Mouse (Mus musculus): ENCODE measurements around the gene Dab2ip.
A peak's percentile ranks its signal among the peaks of the same experiment; 100 is the strongest.

Gene Dab2ip

DNA sequence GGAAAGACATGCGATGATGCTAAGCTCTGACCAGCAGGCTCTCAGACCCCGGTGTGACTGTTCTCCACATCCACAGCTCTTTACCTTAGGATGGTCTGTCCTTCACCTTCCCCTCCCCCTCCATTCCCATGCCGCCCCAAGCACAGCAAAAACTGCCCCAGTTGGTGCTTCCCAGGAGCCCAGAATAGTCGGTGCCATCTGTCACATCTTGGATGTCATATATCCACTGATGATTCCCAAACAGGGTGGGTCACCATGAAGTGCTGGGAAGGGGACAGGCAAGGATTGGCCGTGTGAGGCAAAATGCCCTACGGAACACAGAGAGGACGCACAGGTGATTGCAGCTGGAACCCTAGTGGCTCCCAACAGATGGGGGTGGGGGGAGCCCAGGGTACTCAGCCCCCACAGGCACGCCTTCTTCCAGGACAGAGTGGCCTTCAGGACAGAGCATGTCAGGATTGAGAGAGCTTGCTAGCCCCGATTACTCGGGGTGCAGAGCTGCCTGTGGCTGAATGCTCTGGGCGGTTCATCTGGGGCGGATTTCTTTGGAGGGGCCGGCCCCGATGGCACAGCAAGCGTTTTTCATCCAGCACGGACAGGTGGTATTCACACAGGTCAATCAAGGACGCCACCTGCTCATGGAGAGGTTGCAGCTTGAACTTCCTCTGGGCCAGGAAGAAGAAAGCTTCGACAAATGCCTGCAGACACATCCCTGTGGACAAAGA is 193.9 kb downstream of the Dab2ip start:
- no peak for DNase-seq (ENCODE audit: low spot score)

GRCm38 (mm10) chr2:35756467-35756866 is 198.4 kb downstream of the Dab2ip start:
- no peak for DNase-seq (ENCODE audit: low spot score)

DNA sequence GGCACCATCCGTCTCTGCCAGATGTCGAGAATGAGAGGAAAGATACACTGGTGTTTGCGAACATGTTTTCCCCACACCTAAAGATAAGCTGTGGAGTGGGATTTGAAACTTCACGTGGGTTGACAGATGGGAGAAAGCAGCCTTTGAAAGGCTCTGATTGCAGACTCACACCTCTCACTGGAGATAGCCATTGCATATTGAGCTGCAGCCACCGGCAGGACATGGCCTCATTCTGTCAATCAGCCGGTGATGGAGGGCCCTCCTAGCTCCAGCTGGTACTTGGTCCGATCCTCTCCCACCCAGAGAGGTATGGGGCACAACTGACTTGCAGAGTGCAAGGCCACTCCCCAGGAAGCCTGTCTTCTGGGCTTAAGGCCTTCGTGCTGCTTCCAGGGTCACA is 202.3 kb downstream of the Dab2ip start:
- peak; percentile 64 for DNase-seq (ENCODE audit: low spot score)

DNA sequence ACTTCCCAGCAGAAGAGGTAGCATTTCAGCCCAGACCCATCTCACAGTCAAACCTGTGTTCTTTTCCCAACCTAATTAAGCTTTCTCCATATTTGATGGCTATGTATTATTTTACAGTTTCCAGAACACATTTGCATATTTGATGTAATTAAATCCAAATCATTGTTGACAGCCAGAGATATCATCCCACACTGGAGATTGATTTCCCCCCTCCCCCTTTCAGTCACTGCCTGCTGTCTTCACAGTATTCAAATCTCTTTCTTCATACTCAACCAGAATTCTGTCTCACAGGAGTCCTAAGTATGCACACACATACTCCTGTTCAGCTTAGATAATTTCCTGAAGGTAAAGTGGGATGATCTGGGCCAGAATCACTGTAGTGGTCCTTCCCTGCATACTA is 202.8 kb downstream of the Dab2ip start:
- DNase-seq (ENCODE audit: low spot score), result no peak

- no peak for DNase-seq (ENCODE audit: low spot score)
These were observed 203.4 kb downstream of the Dab2ip start for GRCm38 (mm10) chr2:35761458-35761857.

DNA sequence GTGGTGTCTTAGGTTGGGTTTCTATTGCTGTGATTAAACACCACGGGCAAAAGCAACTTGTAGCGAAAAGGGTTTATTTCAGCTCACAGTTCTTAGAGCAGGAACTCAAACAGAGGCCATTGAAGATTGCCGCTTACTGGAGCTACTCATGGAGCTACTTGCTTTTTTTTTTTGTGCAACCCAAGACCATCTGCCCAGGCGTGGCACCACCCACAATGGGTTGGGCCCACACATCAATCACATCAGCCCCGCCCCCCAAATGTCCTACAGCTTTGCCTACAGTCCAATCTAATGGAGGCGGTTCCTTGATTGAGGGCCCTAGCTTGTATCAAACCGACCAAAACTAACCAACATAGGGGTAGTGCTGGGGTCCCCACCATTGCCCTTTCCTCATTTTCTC is 205.8 kb downstream of the Dab2ip start:
- DNase-seq (ENCODE audit: low spot score), result no peak

DNA sequence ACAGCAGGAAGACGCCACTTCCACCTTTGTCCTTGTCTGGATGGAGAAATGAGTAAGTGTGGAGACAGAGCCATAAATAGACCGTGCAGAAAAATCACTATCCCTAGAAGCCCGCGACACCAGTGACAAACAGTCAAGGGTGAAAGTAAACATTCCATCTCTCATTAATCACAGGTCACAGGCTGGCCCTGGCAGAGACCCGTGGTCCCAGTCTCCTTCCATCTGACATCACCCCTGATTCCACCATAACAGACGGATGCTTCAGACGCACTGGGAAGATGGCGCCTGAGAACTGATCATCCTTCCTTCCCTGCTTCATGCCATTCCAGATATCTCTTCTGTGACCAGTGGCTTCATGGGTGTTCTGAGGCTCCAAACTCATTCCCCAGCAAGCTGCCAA is 206.3 kb downstream of the Dab2ip start:
- DNase-seq (ENCODE audit: low spot score), result no peak

- no peak for DNase-seq (ENCODE audit: low spot score)
These were observed 209.9 kb downstream of the Dab2ip start for GRCm38 (mm10) chr2:35767834-35768537.

- no peak for DNase-seq (ENCODE audit: low spot score)
These were observed 210.6 kb downstream of the Dab2ip start for GRCm38 (mm10) chr2:35768538-35769238.

DNA sequence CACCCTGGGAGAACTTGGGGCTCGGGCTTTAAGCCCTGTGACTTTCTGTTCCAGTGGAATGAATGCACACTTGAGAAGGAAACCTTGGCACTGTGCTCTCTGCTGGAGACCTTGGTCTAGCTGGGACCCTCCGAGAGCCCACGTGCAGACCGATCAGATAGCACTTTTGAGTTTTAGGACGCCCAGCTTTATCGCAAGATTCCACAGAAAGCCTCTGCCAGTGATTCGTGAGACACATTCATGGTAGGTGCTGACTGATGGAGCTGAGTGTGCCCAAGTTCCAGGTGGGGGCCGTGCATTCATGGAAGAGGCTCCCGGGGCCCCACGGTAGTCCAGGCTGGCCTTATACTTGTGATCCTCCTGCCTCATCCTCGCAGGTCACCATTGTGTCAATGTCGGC is 211.3 kb downstream of the Dab2ip start:
- no peak for DNase-seq (ENCODE audit: low spot score)

- no peak for DNase-seq (ENCODE audit: low spot score)
These were observed 212.5 kb downstream of the Dab2ip start for GRCm38 (mm10) chr2:35770541-35770940.

GRCm38 (mm10) chr2:35775651-35776055 is 217.6 kb downstream of the Dab2ip start:
- DNase-seq (ENCODE audit: low spot score), result no peak

GRCm38 (mm10) chr2:35776935-35777334 is 218.9 kb downstream of the Dab2ip start:
- no peak for DNase-seq (ENCODE audit: low spot score)

DNA sequence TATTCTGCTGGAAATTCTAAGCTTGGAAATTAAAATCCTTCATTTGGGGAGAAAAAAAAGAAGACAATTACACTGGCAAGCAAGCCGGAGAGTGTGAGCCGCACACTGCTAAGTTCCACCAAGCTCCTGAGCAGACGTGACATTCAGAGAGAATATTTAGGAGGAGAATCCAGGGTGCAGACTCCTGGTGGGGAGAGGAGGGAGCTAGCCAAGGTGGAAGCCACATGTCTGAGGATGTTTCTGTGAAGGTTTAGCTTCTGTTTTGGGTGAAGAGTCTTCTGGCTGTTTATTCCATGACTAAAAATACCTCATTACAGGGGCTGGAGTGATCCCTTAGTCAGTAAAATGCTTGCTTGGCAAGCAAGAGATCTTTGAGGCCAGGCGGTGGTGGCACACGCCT is 221.2 kb downstream of the Dab2ip start:
- no peak for DNase-seq (ENCODE audit: low spot score)

Measured in retina, embryonic 14.5 days (tissue).